Mouse (Mus musculus) gastrocnemius, adult 18-20 months (tissue): ENCODE measurements at regions not wholly inside any gene's neighbourhood (a gene's known extent, or its start where the extent isn't known, plus 50 kb on each side); places are given as distances from the start of the nearest gene placed in this dataset.
A peak's percentile ranks its signal among the peaks of the same experiment; 100 is the strongest.

Experiments
- DNase-seq: peaks from one replicate; pipeline ENCODE4 v3.0.0; 2021; ENCODE audit warnings: low spot score

GRCm38 (mm10) chr3:137728689-137729088 lies 57.4 kb downstream of the Gm21962 start:
- no peak for DNase-seq

GRCm38 (mm10) chr3:137729421-137729820 lies 58.1 kb downstream of the Gm21962 start:
- no peak for DNase-seq

- DNase-seq = no peak
These were observed 66.0 kb downstream of the Gm21962 start for GRCm38 (mm10) chr3:137737222-137737800.

GRCm38 (mm10) chr3:137741528-137741927 lies 70.2 kb downstream of the Gm21962 start:
- no peak for DNase-seq

GRCm38 (mm10) chr3:137742119-137742518 lies 70.8 kb downstream of the Gm21962 start:
- no peak for DNase-seq

GRCm38 (mm10) chr3:137751732-137752260 lies 80.5 kb downstream of the Gm21962 start:
- no peak for DNase-seq

GRCm38 (mm10) chr3:137752447-137753256 lies 81.3 kb downstream of the Gm21962 start:
- peak; percentile 77 for DNase-seq

- DNase-seq = no peak
These were observed 81.9 kb downstream of the Gm21962 start for GRCm38 (mm10) chr3:137753257-137753654.

GRCm38 (mm10) chr3:137755391-137755790 lies 84.1 kb downstream of the Gm21962 start:
- DNase-seq = no peak

- no peak for DNase-seq
These were observed 91.0 kb downstream of the Gm21962 start for GRCm38 (mm10) chr3:137762213-137762884.

GRCm38 (mm10) chr3:137763406-137763805 lies 92.1 kb downstream of the Gm21962 start:
- DNase-seq = no peak

- DNase-seq = no peak
These were observed 95.7 kb upstream of the H2afz start for GRCm38 (mm10) chr3:137768627-137769026.

- DNase-seq = no peak
These were observed 89.0 kb upstream of the H2afz start for GRCm38 (mm10) chr3:137775076-137775849.

- peak; percentile 16 for DNase-seq
These were observed 86.2 kb upstream of the H2afz start for GRCm38 (mm10) chr3:137778113-137778512.

- no peak for DNase-seq
These were observed 84.3 kb upstream of the H2afz start for GRCm38 (mm10) chr3:137780029-137780428.

- no peak for DNase-seq
These were observed 81.5 kb upstream of the H2afz start for GRCm38 (mm10) chr3:137782836-137783235.

GRCm38 (mm10) chr3:137783937-137784911 lies 80.1 kb upstream of the H2afz start:
- no peak for DNase-seq

- DNase-seq = no peak
These were observed 79.1 kb upstream of the H2afz start for GRCm38 (mm10) chr3:137785224-137785623.

- no peak for DNase-seq
These were observed 78.4 kb upstream of the H2afz start for GRCm38 (mm10) chr3:137785871-137786270.

- DNase-seq = no peak
These were observed 74.6 kb upstream of the H2afz start for GRCm38 (mm10) chr3:137789671-137790070.
